Mouse (Mus musculus) forebrain, embryonic 14.5 days (tissue): Measurements from ENCODE around the gene Entpd1. TPM values are rescaled to one million over a fixed set of nuclear protein-coding genes. Genes with fewer than 3 reads are reported as not detected.

Experiments used
- ATAC-seq: fragments of 200-750 bp; cut with Nextera tagmentation; 2 replicates; pipeline ENCODE4 v1.8.0; 2017; ENCODE audit warnings: mild to moderate bottlenecking, moderate library complexity
- DNase-seq: peaks from one replicate; pipeline ENCODE4 v3.0.0-alpha.2; 2015; ENCODE audit warnings: low spot score
- H3K27ac ChIP-seq: fragments of 300-500 bp; sonication (generic); 2 replicates; pipeline ENCODE4 v1.5.1; 2014; ENCODE audit warnings: low read depth, mild to moderate bottlenecking, control low read depth, low read length, moderate library complexity
- H3K27me3 ChIP-seq: fragments of 300-500 bp; sonication (generic); replicated peaks from 2 replicates; pipeline ENCODE4 v1.6.1; 2014; ENCODE audit warnings: low read length, control low read depth, mixed read lengths; ENCODE audit not compliant: control insufficient read depth, insufficient read depth
- H3K36me3 ChIP-seq: fragments of 300-500 bp; sonication (generic); 2 replicates; pipeline ENCODE4 v1.6.1; 2014; ENCODE audit warnings: low read length, control low read depth; ENCODE audit not compliant: control insufficient read depth, insufficient read depth
- H3K4me1 ChIP-seq: fragments of 300-500 bp; sonication (generic); 2 replicates; pipeline ENCODE4 v1.6.1; 2014; ENCODE audit warnings: antibody characterized with exemption, low read length, control low read depth; ENCODE audit not compliant: control insufficient read depth, insufficient read depth
- H3K4me2 ChIP-seq: fragments of 300-500 bp; sonication (generic); 2 replicates; pipeline ENCODE4 v1.6.1; 2014; ENCODE audit warnings: mild to moderate bottlenecking, control low read depth, low read length
- H3K4me3 ChIP-seq: fragments of 300-500 bp; sonication (generic); 2 replicates; pipeline ENCODE4 v1.5.1; 2014; ENCODE audit warnings: low read depth, low read length, control low read depth
- H3K9ac ChIP-seq: fragments of 300-500 bp; sonication (generic); 2 replicates; pipeline ENCODE4 v1.6.1; 2014; ENCODE audit warnings: mild to moderate bottlenecking, low read length, control low read depth, moderate library complexity
- H3K9me3 ChIP-seq: fragments of 300-500 bp; sonication (generic); replicated peaks from 2 replicates; pipeline ENCODE4 v1.6.1; 2016; ENCODE audit warnings: low read length, control low read depth, mixed read lengths; ENCODE audit not compliant: control insufficient read depth
- WGBS: fragments of 180-500 bp; shearing (Covaris S2); extraction: QIAGEN DNeasy Blood & Tissue Kit; methylation state at CpG from one replicate; pipeline ENCODE4 v1.1.7; 2014; 5-methylcytosine and 5-hydroxymethylcytosine counted together
- polyA plus RNA-seq: library from polyadenylated mRNA; unstranded; fragments of >200 nt; fragmentation: Nextera tagmentation; extraction: Ambion mirVana; gene quantifications from 2 replicates; pipeline ENCODE4 v1.2.1, GENCODE M21; 2014

The Entpd1 gene
- polyA plus RNA-seq, 1 experiment from 2014 or later, result 9.1 TPM

- Histone ChIP-seq H3K27me3 (no peaks in the 10 kb centered on the region), H3K4me1 (no peaks in the 10 kb centered on the region), H3K4me3 (no peak overlapping the region), H3K36me3 (no peaks in the 10 kb centered on the region), H3K9me3 (no peaks in the 10 kb centered on the region), H3K4me2 (no peak overlapping the region), H3K27ac (no peak overlapping the region), H3K9ac (no peak overlapping the region)
- 65% methylated on average over 1 of the region's 1 CpGs for WGBS
- ATAC-seq (no peak), DNase-seq (no peak)
Measured at GRCm38 (mm10) chr19:40633144-40633543, 21.0 kb downstream of the Entpd1 start.

DNA sequence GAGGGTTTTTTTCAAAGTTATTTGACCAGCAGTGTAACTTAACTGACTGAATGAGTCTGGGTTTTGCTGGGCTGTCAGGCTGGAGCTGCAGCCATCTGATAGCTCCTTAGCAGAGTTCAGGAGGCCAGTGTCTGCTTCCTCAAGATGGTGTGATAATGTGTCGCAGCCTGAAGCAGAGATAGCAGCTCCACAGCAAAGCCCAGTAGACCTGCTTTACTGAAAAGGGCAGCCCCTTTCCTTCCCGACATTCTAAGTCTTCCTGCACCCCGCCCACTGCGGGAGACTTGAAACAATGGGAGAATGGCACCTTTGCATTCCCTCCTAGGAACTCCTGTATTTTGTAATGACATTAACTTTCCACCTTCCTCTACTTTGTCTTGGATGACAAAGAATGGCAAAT lies 24.9 kb downstream of the Entpd1 start:
- WGBS, result 58% methylated on average over 4 of the region's 4 CpGs
- Histone ChIP-seq H3K9me3 (no peaks in the 10 kb centered on the region), H3K4me1 (no peaks in the 10 kb centered on the region), H3K27ac (no peak overlapping the region), H3K9ac (no peak overlapping the region), H3K4me2 (no peak overlapping the region), H3K4me3 (no peak overlapping the region), H3K36me3 (no peaks in the 10 kb centered on the region), H3K27me3 (no peaks in the 10 kb centered on the region)
- ATAC-seq (no peak), DNase-seq (no peak)

GRCm38 (mm10) chr19:40637601-40638000 lies 25.4 kb downstream of the Entpd1 start:
- no peak overlapping the region for H3K4me3 ChIP-seq
- DNase-seq, result no peak
- WGBS, result 91% methylated on average over 7 of the region's 7 CpGs
- no peak overlapping the region for H3K4me2 ChIP-seq
- no peak overlapping the region for H3K9ac ChIP-seq
- no peaks in the 10 kb centered on the region for H3K4me1 ChIP-seq
- H3K9me3 ChIP-seq, result no peaks in the 10 kb centered on the region
- no peaks in the 10 kb centered on the region for H3K27me3 ChIP-seq
- no peak for ATAC-seq
- H3K36me3 ChIP-seq, result no peaks in the 10 kb centered on the region
- H3K27ac ChIP-seq, result no peak overlapping the region

DNA sequence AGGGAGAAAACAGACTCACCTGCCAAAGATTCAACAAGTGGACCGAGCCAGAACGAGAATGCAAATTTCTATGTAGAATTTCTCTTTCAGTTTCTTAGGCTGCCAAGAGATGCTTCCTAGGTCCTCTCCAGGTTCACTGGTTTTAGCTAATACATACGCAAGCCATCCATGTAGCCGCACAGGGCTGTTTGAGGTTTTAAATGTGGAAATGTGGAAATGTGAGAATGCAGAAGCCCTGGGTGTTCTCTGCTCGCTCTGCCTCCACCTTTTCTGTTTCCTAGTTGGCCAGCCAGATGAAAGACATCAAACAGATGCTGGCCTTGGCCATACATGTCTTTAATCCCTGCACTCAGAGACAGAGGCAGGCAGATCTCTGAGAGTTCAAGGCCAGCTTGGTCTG lies 26.4 kb downstream of the Entpd1 start:
- H3K4me1 ChIP-seq, result no peaks in the 10 kb centered on the region
- 89% methylated on average over 5 of the region's 5 CpGs for WGBS
- H3K4me2 ChIP-seq, result no peak overlapping the region
- no peaks in the 10 kb centered on the region for H3K9me3 ChIP-seq
- ATAC-seq, result no peak
- H3K27me3 ChIP-seq, result no peaks in the 10 kb centered on the region
- no peaks in the 10 kb centered on the region for H3K36me3 ChIP-seq
- H3K27ac ChIP-seq, result no peak overlapping the region
- no peak overlapping the region for H3K9ac ChIP-seq
- no peak for DNase-seq
- no peak overlapping the region for H3K4me3 ChIP-seq

DNA sequence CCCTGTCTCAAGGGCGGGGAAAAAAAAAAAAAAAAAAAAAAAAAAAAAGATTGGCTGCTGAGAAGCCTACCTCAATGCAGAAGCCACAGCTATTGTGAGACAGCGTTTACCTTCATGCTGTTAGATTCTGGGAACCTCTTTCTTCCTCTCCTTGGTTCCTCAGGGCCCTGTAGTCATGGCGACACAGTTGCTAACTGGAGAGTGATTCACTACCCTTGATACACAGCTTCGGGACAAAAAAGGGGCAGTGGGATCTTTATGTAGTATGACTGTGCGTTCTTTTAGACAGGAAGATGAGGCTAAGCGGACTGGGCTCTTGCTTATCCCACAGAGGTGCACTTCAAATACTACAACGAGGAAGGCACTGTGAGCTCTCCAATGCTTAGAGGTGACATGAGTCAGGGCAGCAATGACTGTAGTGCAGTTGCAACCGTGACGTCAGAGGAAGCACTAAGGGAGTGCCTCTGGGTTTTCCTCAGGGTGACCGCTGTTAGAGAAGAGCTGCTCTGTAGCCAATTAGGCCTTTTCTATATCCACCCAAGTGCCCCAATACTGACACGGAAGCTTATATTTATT lies 27.7 kb downstream of the Entpd1 start:
- Histone ChIP-seq H3K4me1 (no peaks in the 10 kb centered on the region), H3K36me3 (no peaks in the 10 kb centered on the region), H3K9me3 (no peaks in the 10 kb centered on the region), H3K9ac (no peak overlapping the region), H3K4me2 (no peak overlapping the region), H3K4me3 (no peak overlapping the region), H3K27ac (no peak overlapping the region), H3K27me3 (no peaks in the 10 kb centered on the region)
- WGBS, result 79% methylated on average over 11 of the region's 11 CpGs
- no peak for ATAC-seq
- DNase-seq, result no peak

DNA sequence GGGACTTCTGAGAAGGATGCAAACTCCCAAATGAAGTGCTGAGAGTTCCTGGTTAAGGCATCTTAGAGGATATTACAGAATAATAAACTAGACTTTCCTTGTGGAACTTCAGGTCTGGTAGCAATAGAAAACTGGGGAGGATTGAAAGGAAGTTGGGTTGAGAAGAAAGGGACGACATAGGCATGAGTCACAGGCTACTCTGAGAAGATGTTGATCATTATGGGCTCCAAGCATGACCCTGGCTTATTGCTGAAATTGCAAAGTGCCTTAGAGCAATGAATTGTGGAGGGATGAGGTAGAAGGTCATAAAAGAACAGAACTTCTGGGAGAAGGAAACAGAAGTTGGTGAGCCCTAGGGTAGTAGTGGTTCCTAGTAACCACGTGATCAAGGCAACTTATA lies 28.6 kb downstream of the Entpd1 start:
- ATAC-seq (no peak), DNase-seq (no peak)
- Histone ChIP-seq H3K4me3 (no peak overlapping the region), H3K4me2 (no peak overlapping the region), H3K27ac (no peak overlapping the region), H3K27me3 (no peaks in the 10 kb centered on the region), H3K36me3 (no peaks in the 10 kb centered on the region), H3K4me1 (no peaks in the 10 kb centered on the region), H3K9ac (no peak overlapping the region), H3K9me3 (no peaks in the 10 kb centered on the region)
- WGBS, result 92% methylated on average over 2 of the region's 2 CpGs

DNA sequence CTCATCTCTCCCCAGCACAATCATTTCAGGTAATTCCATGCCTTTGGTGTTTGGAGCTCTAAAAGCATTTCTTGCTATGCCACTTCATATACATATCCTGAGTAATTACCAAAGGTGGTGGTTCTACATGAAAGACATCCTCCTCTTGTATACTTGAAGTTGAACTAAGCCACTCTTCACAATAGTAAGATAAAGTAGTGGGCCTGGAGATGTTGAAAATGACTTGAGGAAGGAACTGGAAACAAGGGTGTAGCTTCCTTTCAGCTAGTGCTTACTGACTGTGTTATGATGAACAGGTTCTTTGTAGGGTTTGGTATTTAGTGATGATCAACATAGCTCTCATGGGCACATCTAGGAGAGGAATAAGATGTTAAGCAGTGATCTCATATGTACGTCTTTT lies 31.7 kb downstream of the Entpd1 start:
- H3K9ac ChIP-seq, result no peak overlapping the region
- H3K27ac ChIP-seq, result no peak overlapping the region
- no peaks in the 10 kb centered on the region for H3K27me3 ChIP-seq
- H3K4me2 ChIP-seq, result no peak overlapping the region
- no peaks in the 10 kb centered on the region for H3K4me1 ChIP-seq
- no peak for ATAC-seq
- H3K9me3 ChIP-seq, result no peaks in the 10 kb centered on the region
- H3K36me3 ChIP-seq, result no peaks in the 10 kb centered on the region
- H3K4me3 ChIP-seq, result no peak overlapping the region
- DNase-seq, result no peak
- WGBS, result 92% methylated on average over 1 of the region's 1 CpGs

GRCm38 (mm10) chr19:40646379-40646778 lies 34.2 kb downstream of the Entpd1 start:
- Histone ChIP-seq H3K4me1 (no peaks in the 10 kb centered on the region), H3K4me2 (no peak overlapping the region), H3K27ac (no peak overlapping the region), H3K4me3 (no peak overlapping the region), H3K36me3 (no peaks in the 10 kb centered on the region), H3K27me3 (no peaks in the 10 kb centered on the region), H3K9me3 (no peaks in the 10 kb centered on the region), H3K9ac (no peak overlapping the region)
- ATAC-seq, result no peak
- DNase-seq, result no peak
- 64% methylated on average over 6 of the region's 6 CpGs for WGBS

GRCm38 (mm10) chr19:40647319-40648158 lies 35.4 kb downstream of the Entpd1 start:
- DNase-seq (peak; percentile 14), ATAC-seq (no peak)
- no peak overlapping the region for H3K4me2 ChIP-seq
- WGBS, result 71% methylated on average over 9 of the region's 9 CpGs
- H3K4me3 ChIP-seq, result no peak overlapping the region
- H3K27ac ChIP-seq, result no peak overlapping the region
- no peaks in the 10 kb centered on the region for H3K4me1 ChIP-seq
- no peaks in the 10 kb centered on the region for H3K36me3 ChIP-seq
- no peaks in the 10 kb centered on the region for H3K9me3 ChIP-seq
- H3K9ac ChIP-seq, result no peak overlapping the region
- no peaks in the 10 kb centered on the region for H3K27me3 ChIP-seq
